Mouse (Mus musculus): Measurements from ENCODE around the gene Rec8. TPM values are rescaled to one million over a fixed set of nuclear protein-coding genes. Genes with fewer than 3 reads are reported as not detected.

Gene Rec8
- total RNA-seq, 2 experiments from 2014 or later, result not detected

- DNase-seq (ENCODE audit: low spot score), result no peak
These were observed 25.6 kb upstream of the Rec8 start for GRCm38 (mm10) chr14:55592226-55592625.

GRCm38 (mm10) chr14:55596036-55596690 is 21.7 kb upstream of the Rec8 start:
- DNase-seq (ENCODE audit: low spot score), result no peak

- no peak for DNase-seq (ENCODE audit: low spot score)
These were observed 19.1 kb upstream of the Rec8 start for GRCm38 (mm10) chr14:55598521-55599390.

GRCm38 (mm10) chr14:55603271-55603632 is 14.6 kb upstream of the Rec8 start, which contains the start of gene Irf9:
Gene Irf9 (plus strand): TSS chr14:55603571.
- DNase-seq (ENCODE audit: low spot score), result no peak

- peak; percentile 93 for DNase-seq (ENCODE audit: low spot score)
These were observed 13.9 kb upstream of the Rec8 start for GRCm38 (mm10) chr14:55603633-55604576.

- DNase-seq (ENCODE audit: low spot score), result no peak
These were observed 13.0 kb upstream of the Rec8 start for GRCm38 (mm10) chr14:55604823-55605222.

- no peak for DNase-seq (ENCODE audit: low spot score)
These were observed 11.9 kb upstream of the Rec8 start for GRCm38 (mm10) chr14:55605743-55606459.

GRCm38 (mm10) chr14:55608339-55608738 is 9.5 kb upstream of the Rec8 start:
- DNase-seq (ENCODE audit: low spot score), result no peak

GRCm38 (mm10) chr14:55613346-55613745 is 4.5 kb upstream of the Rec8 start:
- DNase-seq (ENCODE audit: low spot score), result no peak

- DNase-seq (ENCODE audit: low spot score), result no peak
These were observed 3.2 kb upstream of the Rec8 start for GRCm38 (mm10) chr14:55614565-55615178.

- no peak for DNase-seq (ENCODE audit: low spot score)
These were observed 2.0 kb upstream of the Rec8 start for GRCm38 (mm10) chr14:55615876-55616275.

- no peak for DNase-seq (ENCODE audit: low spot score)
These were observed 993 bp upstream of the Rec8 start for GRCm38 (mm10) chr14:55616844-55617243.

- no peak for DNase-seq (ENCODE audit: low spot score)
These were observed 804 bp downstream of the Rec8 start for GRCm38 (mm10) chr14:55618486-55619195.

GRCm38 (mm10) chr14:55628077-55628827 is 10.4 kb downstream of the Rec8 start:
- DNase-seq (ENCODE audit: low spot score), result no peak

GRCm38 (mm10) chr14:55629312-55629711 is 11.5 kb downstream of the Rec8 start:
- DNase-seq (ENCODE audit: low spot score), result peak; percentile 47

GRCm38 (mm10) chr14:55634874-55635522 is 17.2 kb downstream of the Rec8 start:
- peak; percentile 35 for DNase-seq (ENCODE audit: low spot score)

- DNase-seq (ENCODE audit: low spot score), result peak; percentile 86
These were observed 17.7 kb downstream of the Rec8 start, which contains the start of gene Ipo4 for GRCm38 (mm10) chr14:55635523-55636007. Gene Ipo4 (minus strand): TSS chr14:55635957.

GRCm38 (mm10) chr14:55637795-55638194 is 20.0 kb downstream of the Rec8 start, which contains the start of gene Gm49378:
Gene Gm49378 (minus strand): TSS chr14:55637895.
- no peak for DNase-seq (ENCODE audit: low spot score)
